Mouse (Mus musculus): ENCODE data around the gene Ndufa8.

GRCm38 (mm10) chr2:36090853-36091741 is 41.9 kb upstream of the Ndufa8 start:
- TF ChIP-seq CTCF (IDR thresholded peaks at IDR 0.05; ENCODE audit: low read depth) (no peak), EP300 (IDR thresholded peaks at IDR 0.05; ENCODE audit: low read depth) (no peak)
